Mouse (Mus musculus) C2C12 (cell line): ENCODE measurements at regions not wholly inside any gene's neighbourhood (a gene's known extent, or its start where the extent isn't known, plus 50 kb on each side); places are given as distances from the start of the nearest gene placed in this dataset.
"Not testable (repeated sequence)": the region's sequence is repeated elsewhere in the genome, so short reads cannot be mapped to it uniquely, and the experiment has no call there.

Source experiments
- CTCF ChIP-seq: IDR thresholded peaks from one replicate; pipeline ENCODE4 v1.5.1; 2011; ENCODE audit not compliant: control insufficient read depth, insufficient read depth, insufficient read length
- FOSL1 ChIP-seq: IDR thresholded peaks from one replicate; pipeline ENCODE4 v1.8.0; 2011; ENCODE audit warnings: mild to moderate bottlenecking, low read length; ENCODE audit not compliant: poor library complexity, insufficient read depth, severe bottlenecking
- MAX ChIP-seq: IDR thresholded peaks from one replicate; pipeline ENCODE4 v1.6.1; 2011; ENCODE audit warnings: mild to moderate bottlenecking, control low read depth
- MYOD1 ChIP-seq: IDR thresholded peaks from one replicate; pipeline ENCODE4 v1.6.1; 2011; ENCODE audit warnings: low read depth; ENCODE audit not compliant: control insufficient read depth, insufficient read length
- USF1 ChIP-seq: IDR thresholded peaks from one replicate; pipeline ENCODE4 v1.6.1; 2011; ENCODE audit warnings: low read depth, mild to moderate bottlenecking, control low read depth, moderate library complexity

DNA sequence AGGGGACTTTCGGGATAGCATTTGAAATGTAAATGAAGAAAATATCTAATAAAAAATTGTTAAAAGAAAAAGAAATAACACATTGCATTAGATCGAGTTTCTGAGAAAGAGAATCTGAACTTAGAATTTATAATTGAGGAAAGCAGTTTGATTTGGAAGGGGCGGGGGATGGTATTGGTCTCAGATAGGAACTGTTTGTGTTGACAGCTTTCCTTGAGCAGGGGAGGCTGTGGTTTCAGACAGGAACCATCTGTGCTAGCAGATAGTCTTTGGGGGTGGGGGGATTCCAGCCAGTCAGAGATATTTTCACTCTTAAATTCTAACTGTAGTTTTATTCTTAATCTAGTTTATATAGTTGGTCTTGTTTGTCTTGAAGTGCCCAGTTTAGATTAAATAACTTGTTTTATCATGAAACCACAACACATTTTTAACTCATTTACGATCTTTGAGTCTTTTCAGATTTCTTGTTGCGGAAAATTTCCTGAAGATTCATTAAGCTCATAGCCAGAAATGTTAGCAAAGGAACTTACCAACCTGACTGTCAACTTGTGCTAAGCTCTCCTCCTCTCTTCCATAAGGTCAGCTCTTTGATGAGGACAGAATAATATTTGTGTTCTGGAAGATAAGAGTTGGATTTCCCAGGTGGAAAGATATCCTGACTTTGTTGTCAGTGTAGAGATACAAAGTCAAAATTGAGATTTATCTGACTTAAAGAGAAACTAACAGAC, 846.2 kb downstream of the Dad1 start:
- not testable (repeated sequence) for TF ChIP-seq MYOD1, CTCF, USF1, MAX, FOSL1
